ENCODE assay signal across 7 mouse cellular contexts in genomic region chr1:64791826-64792225, GRCm38 (mm10). TPM values are rescaled to one million over a fixed set of nuclear protein-coding genes. Genes with fewer than 3 reads are reported as not detected.
DNase-seq lines count a peak whose midpoint lies in the region; ATAC-seq and TF ChIP-seq lines count a peak whose summit lies in the region.

No protein-coding gene starts in this region.

- intact Hi-C loops in left cerebral cortex, postnatal 14 days (cut with DNase I): no loop called here

- H3K4me2 ChIP-seq in hindbrain, embryonic 16.5 days (ENCODE audit: low read length): no peak overlapping the region
- no peak overlapping the region for H3K4me2 ChIP-seq in stomach, postnatal 0 days (replicated peaks; ENCODE audit: low read depth)

- WGBS in hindbrain, embryonic 16.5 days: 24% methylated on average over 6 of the region's 6 CpGs
- WGBS in stomach, postnatal 0 days: 14% methylated on average over 6 of the region's 6 CpGs

- peaks cover 18% of the 10 kb centered on the region for H3K4me1 ChIP-seq in hindbrain, embryonic 16.5 days (ENCODE audit: control insufficient read depth, insufficient read depth, low read depth, low read length)
- 0 out of 2 replicates have a peak, but pooled peaks cover 2% of the 10 kb centered on the region for H3K4me1 ChIP-seq in stomach, postnatal 0 days (replicated peaks; ENCODE audit: control insufficient read depth, insufficient read depth)

- no peaks in the 10 kb centered on the region for H3K27me3 ChIP-seq in hindbrain, embryonic 16.5 days (replicated peaks; ENCODE audit: control insufficient read depth, insufficient read depth, low read length)
- H3K27me3 ChIP-seq in stomach, postnatal 0 days (ENCODE audit: control insufficient read depth, insufficient read depth, low read length): no peaks in the 10 kb centered on the region

- ATAC-seq in hindbrain, embryonic 16.5 days: peak; percentile 56
- peak; percentile 2; the same call in 1 of the 2 replicates for ATAC-seq in stomach, postnatal 0 days (ENCODE audit: low FRiP score, low TSS enrichment)

- H3K36me3 ChIP-seq in hindbrain, embryonic 16.5 days (ENCODE audit: control insufficient read depth, insufficient read depth, low read length): no peaks in the 10 kb centered on the region
- no peaks in the 10 kb centered on the region; the same call in 1 of the 2 replicates for H3K36me3 ChIP-seq in stomach, postnatal 0 days (ENCODE audit: control insufficient read depth, insufficient read depth, low read length)

- peak; percentile 82 for DNase-seq in NIH3T3 (ENCODE audit: low read depth)
- peak; percentile 84 for DNase-seq in brain, embryonic 14.5 days (ENCODE audit: low read depth)
- peak; percentile 65 to 81 for DNase-seq in gastrocnemius, adult 8-10 months (ENCODE audit: low spot score in 2 of 2)
- DNase-seq in left cerebral cortex, postnatal 14 days (ENCODE audit: low spot score in 2 of 2): peak; percentile 72 to 90
- peak; percentile 39 for DNase-seq in stomach, postnatal 0 days (ENCODE audit: low spot score)
- DNase-seq in spleen, postnatal 36 days (ENCODE audit: low spot score in 2 of 2): no peak

- no peak overlapping the region for H3K4me3 ChIP-seq in hindbrain, embryonic 16.5 days (ENCODE audit: low read length)
- no peak overlapping the region for H3K4me3 ChIP-seq in stomach, postnatal 0 days (ENCODE audit: low read depth, low read length)

- H3K9ac ChIP-seq in hindbrain, embryonic 16.5 days (ENCODE audit: low read depth, low read length): no peak overlapping the region
- H3K9ac ChIP-seq in stomach, postnatal 0 days (ENCODE audit: low read length): no peak overlapping the region

- TF ChIP-seq EP300 in stomach, postnatal 0 days (optimal IDR thresholded peaks at IDR 0.05): no peak

- H3K9me3 ChIP-seq in hindbrain, embryonic 16.5 days (ENCODE audit: control insufficient read depth, low read length): no peaks in the 10 kb centered on the region
- no peaks in the 10 kb centered on the region for H3K9me3 ChIP-seq in stomach, postnatal 0 days (ENCODE audit: control insufficient read depth, low read length)

- no peak for TF ChIP-seq CTCF in brain, embryonic 14.5 days (IDR thresholded peaks at IDR 0.05; ENCODE audit: borderline replicate concordance, extremely low read depth, insufficient read depth, insufficient read length)
- no peak for TF ChIP-seq CTCF in stomach, postnatal 0 days (IDR thresholded peaks at IDR 0.05; ENCODE audit: low read depth)

- TF ChIP-seq POLR2A in brain, embryonic 14.5 days (IDR thresholded peaks at IDR 0.05; ENCODE audit: borderline replicate concordance, extremely low read depth, insufficient read depth, insufficient read length, poor library complexity, severe bottlenecking): no peak

- no peak overlapping the region for H3K27ac ChIP-seq in hindbrain, embryonic 16.5 days (ENCODE audit: low read depth, low read length)
- peak overlapping the region; percentile 85 for H3K27ac ChIP-seq in stomach, postnatal 0 days (replicated peaks)

RNA-seq across cellular contexts. Expression of gene Fzd5, which starts 54.3 kb away (rescaled TPM):
- 1.7 and 1.9 TPM in 2 replicates for polyA plus RNA-seq in brain, embryonic 14.5 days (2012; rRNA removed)
- total RNA-seq in gastrocnemius, adult 8-10 months (2022): 1 to 10 TPM; 1.2 to 2.0 (median 1.8) TPM
- polyA plus RNA-seq in hindbrain, embryonic 16.5 days (2015; fragmentation: Nextera tagmentation; extraction: Ambion mirVana): 0.21 and 0.27 TPM in 2 replicates
- 1 to 10 TPM in 1 of 2 experiments, under 1 TPM in 1; 0.57 to 1.5 TPM for total RNA-seq in left cerebral cortex, postnatal 14 days (2021)
- polyA plus RNA-seq in stomach, postnatal 0 days (2015; fragmentation: Nextera tagmentation; extraction: Ambion mirVana): 3.7 and 3.8 TPM in 2 replicates

Comparison
In these comparisons a context has a peak if more than half of its experiments do, and no peak if none do; other contexts are left out.
1. DNase-seq: peak in NIH3T3 (single experiment), brain, embryonic 14.5 days (single experiment), gastrocnemius, adult 8-10 months (2 of 2), left cerebral cortex, postnatal 14 days (2 of 2) and stomach, postnatal 0 days (single experiment); none in spleen, postnatal 36 days (0 of 2).